Mouse (Mus musculus): ENCODE data around the gene Lrrc8d. TPM values are rescaled to one million over a fixed set of nuclear protein-coding genes. Genes with fewer than 3 reads are reported as not detected.
"Not testable (repeated sequence)": the region's sequence is repeated elsewhere in the genome, so short reads cannot be mapped to it uniquely, and the experiment has no call there.

The Lrrc8d gene
- total RNA-seq, 2 experiments from 2014 or later: 47.7 to 48.8 TPM

GRCm38 (mm10) chr5:105685780-105686305 lies 13.9 kb upstream of the Lrrc8d start:
- DNase-seq: not testable (repeated sequence)

- no peak for DNase-seq
These were observed 13.3 kb upstream of the Lrrc8d start for GRCm38 (mm10) chr5:105686331-105686995.

GRCm38 (mm10) chr5:105690502-105691454 lies 9.0 kb upstream of the Lrrc8d start:
- DNase-seq: no peak

GRCm38 (mm10) chr5:105691645-105692044 lies 8.1 kb upstream of the Lrrc8d start:
- DNase-seq: no peak

GRCm38 (mm10) chr5:105694339-105694930 lies 5.3 kb upstream of the Lrrc8d start:
- no peak for DNase-seq

GRCm38 (mm10) chr5:105696049-105696448 lies 3.7 kb upstream of the Lrrc8d start:
- no peak for DNase-seq

- no peak for DNase-seq
These were observed 1.9 kb upstream of the Lrrc8d start for GRCm38 (mm10) chr5:105697886-105698285.

GRCm38 (mm10) chr5:105698694-105699093 lies 1.1 kb upstream of the Lrrc8d start:
- no peak for DNase-seq

GRCm38 (mm10) chr5:105700070-105700851 lies 492 bp downstream of the Lrrc8d start:
- DNase-seq: peak; percentile 56 to 67

GRCm38 (mm10) chr5:105701326-105701725 lies 1.6 kb downstream of the Lrrc8d start:
- DNase-seq: no peak

- DNase-seq: no peak
These were observed 2.1 kb downstream of the Lrrc8d start for GRCm38 (mm10) chr5:105701844-105702243.

- DNase-seq: no peak
These were observed 3.0 kb downstream of the Lrrc8d start for GRCm38 (mm10) chr5:105702580-105703285.

- DNase-seq: no peak
These were observed 3.5 kb downstream of the Lrrc8d start for GRCm38 (mm10) chr5:105703286-105703655.

GRCm38 (mm10) chr5:105704573-105704972 lies 4.8 kb downstream of the Lrrc8d start:
- no peak for DNase-seq

GRCm38 (mm10) chr5:105706635-105707034 lies 6.9 kb downstream of the Lrrc8d start:
- no peak for DNase-seq

- no peak for DNase-seq
These were observed 8.5 kb downstream of the Lrrc8d start for GRCm38 (mm10) chr5:105708276-105708675.

- DNase-seq: no peak
These were observed 10.7 kb downstream of the Lrrc8d start for GRCm38 (mm10) chr5:105710473-105710872.

- no peak for DNase-seq
These were observed 14.7 kb downstream of the Lrrc8d start for GRCm38 (mm10) chr5:105714446-105714845.

- DNase-seq: no peak
These were observed 15.3 kb downstream of the Lrrc8d start for GRCm38 (mm10) chr5:105715095-105715494.

GRCm38 (mm10) chr5:105715531-105716124 lies 15.9 kb downstream of the Lrrc8d start:
- DNase-seq: peak in 1 of 2 experiments; percentile 41

- DNase-seq: no peak
These were observed 17.5 kb downstream of the Lrrc8d start for GRCm38 (mm10) chr5:105717294-105717693.
